Mouse (Mus musculus) CH12.LX (cell line): ENCODE results near the gene Kdm5b. TPM values are rescaled to one million over a fixed set of nuclear protein-coding genes. Genes with fewer than 3 reads are reported as not detected.

ENCODE experiments used
- DNase-seq: peaks from one replicate; pipeline ENCODE4 v3.0.0-alpha.2; 2013; ENCODE audit errors: extremely low read depth
- H3K27ac ChIP-seq: 2 replicates; pipeline ENCODE4 v1.5.1; 2012; ENCODE audit warnings: low read depth, mild to moderate bottlenecking, control low read depth, moderate library complexity; ENCODE audit not compliant: insufficient read depth
- H3K27me3 ChIP-seq: replicated peaks from 2 replicates; pipeline ENCODE3; 2012; ENCODE audit warnings: inconsistent platforms
- H3K36me3 ChIP-seq, 2 experiments: replicated peaks in 1 of 2; 2 replicates each; pipeline versions ENCODE3 to v1.6.1; 2012; ENCODE audit warnings: inconsistent platforms in 1 of 2, low read length in 1 of 2, mild to moderate bottlenecking in 1 of 2, mixed read lengths in 1 of 2, moderate library complexity in 1 of 2; ENCODE audit not compliant: control insufficient read depth in 1 of 2, insufficient read depth in 1 of 2
- H3K4me1 ChIP-seq, 2 experiments: 2 replicates each; pipeline ENCODE4 v1.6.1; 2012; ENCODE audit warnings: inconsistent platforms in 1 of 2, moderate library complexity in 1 of 2; ENCODE audit not compliant: insufficient read depth in 2 of 2, control insufficient read depth in 1 of 2
- H3K4me2 ChIP-seq: 2 replicates; pipeline ENCODE4 v1.6.1; 2012; ENCODE audit warnings: low read depth, mild to moderate bottlenecking, control low read depth; ENCODE audit not compliant: poor library complexity, insufficient read depth, severe bottlenecking
- H3K4me3 ChIP-seq, 3 experiments: fragments of 150-350 bp in 1 of 3; sonication (generic) in 1 of 3; replicated peaks in 1 of 3; 2 replicates each; pipeline versions ENCODE3 to v1.5.1; 2011 to 2012; ENCODE audit warnings: low read depth in 2 of 3, low read length in 2 of 3, mild to moderate bottlenecking in 2 of 3, moderate library complexity in 2 of 3, control low read depth in 1 of 3, improper control_type of control experiment in 1 of 3, inconsistent platforms in 1 of 3, mixed read lengths in 1 of 3; ENCODE audit not compliant: poor library complexity in 1 of 3
- H3K79me2 ChIP-seq: replicated peaks from 2 replicates; pipeline ENCODE4 v1.6.1; 2012; ENCODE audit warnings: mild to moderate bottlenecking, moderate library complexity; ENCODE audit not compliant: control insufficient read depth, poor library complexity, insufficient read depth, severe bottlenecking; ENCODE audit errors: extremely low read depth
- H3K9ac ChIP-seq: 2 replicates; pipeline ENCODE4 v1.6.1; 2012; ENCODE audit warnings: low read depth, mild to moderate bottlenecking, control low read depth, moderate library complexity; ENCODE audit not compliant: insufficient read depth
- H3K9me3 ChIP-seq: replicated peaks from 2 replicates; pipeline ENCODE3; 2012; ENCODE audit warnings: low read length, inconsistent platforms, mixed read lengths
- E2F4 ChIP-seq: IDR thresholded peaks from 2 replicates; pipeline ENCODE4 v1.6.1; 2011; ENCODE audit warnings: low read depth, low read length, improper control_type of control experiment; ENCODE audit not compliant: insufficient replicate concordance
- NELFE ChIP-seq: IDR thresholded peaks from 2 replicates; pipeline ENCODE4 v1.6.1; 2011; ENCODE audit warnings: low read depth, low read length, improper control_type of control experiment
- PAX5 ChIP-seq: IDR thresholded peaks from 2 replicates; pipeline ENCODE4 v1.6.1; 2012; ENCODE audit warnings: low read length, inconsistent platforms, mixed read lengths
- RAD21 ChIP-seq: IDR thresholded peaks from 2 replicates; pipeline ENCODE4 v1.6.1; 2011; ENCODE audit warnings: low read depth, mild to moderate bottlenecking, low read length, improper control_type of control experiment, moderate library complexity
- UBTF ChIP-seq: IDR thresholded peaks from 2 replicates; pipeline ENCODE4 v1.6.1; 2012; ENCODE audit warnings: low read depth, mild to moderate bottlenecking, inconsistent platforms, low read length, improper control_type of control experiment, moderate library complexity
- USF1 ChIP-seq: IDR thresholded peaks from 2 replicates; pipeline ENCODE4 v1.6.1; 2014; ENCODE audit warnings: low read depth, mild to moderate bottlenecking, inconsistent platforms, low read length, improper control_type of control experiment
- dilution Hi-C: fragments of 300-500 bp; cut with MboI; formaldehyde crosslinking; loops from 2 replicates; pipeline ENCODE4 v1.14.3; 2020; ENCODE audit warnings: low sequenced_read_pairs; ENCODE audit not compliant: extremely low pct_unique_long_range_greater_than_20kb, extremely low pct_ligation_motif_present
- in situ Hi-C: fragments of 300-500 bp; cut with MboI; formaldehyde crosslinking; loops from 3 replicates; pipeline ENCODE4 v1.14.3; 2019; ENCODE audit warnings: low sequenced_read_pairs, low pct_ligation_motif_present, low pct_unique_long_range_greater_than_20kb, mixed read lengths
- polyA plus RNA-seq: library from polyadenylated mRNA; unstranded; fragments of >175 nt; gene quantifications from 2 replicates; pipeline ENCODE4 v1.2.1, GENCODE M21; 2012; ENCODE audit warnings: low read depth; ENCODE audit not compliant: insufficient read length
- total RNA-seq, 2 experiments: library from RNA; depleted of rRNA; stranded (reverse); fragments of 300-350 nt in 1 of 2; fragments of >200 nt in 1 of 2; gene quantifications; 2 replicates each; pipeline ENCODE4 v1.2.3; 2012 to 2014

Gene Kdm5b
- total and polyA plus RNA-seq, 3 experiments, result 1.9 to 14.3 (median 4.1) TPM

GRCm38 (mm10) chr1:134561770-134562143 is 1.8 kb downstream of the Kdm5b start:
- in situ Hi-C loops, result no loop called here
- DNase-seq, result no peak
- Histone ChIP-seq H3K9ac (peak overlapping the region; percentile 69), H3K27me3 (peaks cover 16% of the 10 kb centered on the region), H3K27ac (no peak overlapping the region; the same call in 1 of the 2 replicates), H3K9me3 (no peaks in the 10 kb centered on the region), H3K4me2 (peak overlapping the region; percentile 85), H3K79me2 (peaks cover 61% of the 10 kb centered on the region), H3K4me1 (peaks cover 4 to 16% of the 10 kb centered on the region in 2 experiments)
- dilution Hi-C loops, result no loop called here
- TF ChIP-seq UBTF, result no peak
- TF ChIP-seq, all 38 proteins: peak for 0
- peak overlapping the region; percentile 49 to 96 (median 76) for H3K4me3 ChIP-seq
- no peaks in the 10 kb centered on the region for H3K36me3 ChIP-seq

DNA sequence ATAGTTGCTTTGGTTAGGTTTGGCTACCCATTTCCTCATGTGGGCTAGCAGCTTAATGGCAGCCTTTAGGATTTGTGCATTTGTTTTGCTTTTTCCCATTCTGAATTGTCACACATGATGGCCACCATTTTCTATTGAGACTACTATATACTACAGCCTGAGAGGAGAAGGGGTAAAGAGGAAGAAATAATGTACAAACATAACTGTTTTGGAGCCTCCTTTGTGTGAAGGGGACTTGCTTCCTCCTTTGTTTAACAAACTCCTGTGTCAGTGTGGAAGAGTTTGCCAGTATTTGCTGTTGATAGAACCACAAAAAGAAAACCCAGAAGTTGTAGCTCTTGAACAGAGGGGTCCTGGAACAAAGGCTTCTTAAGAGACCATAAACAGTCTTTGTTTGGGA is 2.5 kb downstream of the Kdm5b start:
- no peak for DNase-seq
- peak overlapping the region; percentile 85 for H3K4me2 ChIP-seq
- H3K79me2 ChIP-seq, result peaks cover 66% of the 10 kb centered on the region
- peak overlapping the region; percentile 69 for H3K9ac ChIP-seq
- no peak for TF ChIP-seq NELFE
- in situ Hi-C loops (no loop called here), dilution Hi-C loops (no loop called here)
- peak overlapping the region; percentile 58 for H3K27ac ChIP-seq
- H3K4me1 ChIP-seq, result peaks cover 4 to 12% of the 10 kb centered on the region in 2 experiments
- peak overlapping the region in 2 of 3 experiments; percentile 49 to 96 for H3K4me3 ChIP-seq
- peaks cover 16% of the 10 kb centered on the region for H3K27me3 ChIP-seq
- H3K36me3 ChIP-seq, result no peaks in the 10 kb centered on the region
- H3K9me3 ChIP-seq, result no peaks in the 10 kb centered on the region

DNA sequence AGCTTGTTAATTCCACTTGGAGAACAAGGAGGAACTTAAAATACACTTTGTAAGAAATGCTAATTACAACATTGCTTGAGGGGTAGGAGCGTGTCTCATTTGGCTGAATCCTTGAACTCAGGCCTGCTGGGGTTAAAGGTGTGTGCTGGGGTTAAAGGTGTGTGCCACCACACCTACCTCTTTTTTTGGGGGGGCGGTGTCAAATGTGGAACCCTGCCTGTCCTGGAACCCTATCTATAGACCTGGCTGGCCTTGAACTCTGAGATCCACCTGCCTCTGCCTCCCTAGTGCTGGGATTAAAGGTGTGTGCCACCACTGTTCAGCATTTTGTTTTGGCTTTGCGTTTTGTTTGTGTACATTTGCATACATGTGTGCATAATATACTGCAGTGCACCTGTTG is 3.8 kb downstream of the Kdm5b start:
- Histone ChIP-seq H3K4me1 (peaks cover 4 to 11% of the 10 kb centered on the region in 2 experiments), H3K4me2 (peak overlapping the region; percentile 59; the same call in 1 of the 2 replicates), H3K79me2 (peaks cover 73% of the 10 kb centered on the region), H3K27ac (no peak overlapping the region), H3K9me3 (no peaks in the 10 kb centered on the region), H3K27me3 (peaks cover 11% of the 10 kb centered on the region), H3K9ac (peak overlapping the region; percentile 35), H3K36me3 (no peaks in the 10 kb centered on the region), H3K4me3 (no peak overlapping the region)
- in situ Hi-C loops, result no loop called here
- no peak for TF ChIP-seq RAD21
- TF ChIP-seq PAX5, result no peak
- dilution Hi-C loops, result no loop called here
- no peak for DNase-seq

DNA sequence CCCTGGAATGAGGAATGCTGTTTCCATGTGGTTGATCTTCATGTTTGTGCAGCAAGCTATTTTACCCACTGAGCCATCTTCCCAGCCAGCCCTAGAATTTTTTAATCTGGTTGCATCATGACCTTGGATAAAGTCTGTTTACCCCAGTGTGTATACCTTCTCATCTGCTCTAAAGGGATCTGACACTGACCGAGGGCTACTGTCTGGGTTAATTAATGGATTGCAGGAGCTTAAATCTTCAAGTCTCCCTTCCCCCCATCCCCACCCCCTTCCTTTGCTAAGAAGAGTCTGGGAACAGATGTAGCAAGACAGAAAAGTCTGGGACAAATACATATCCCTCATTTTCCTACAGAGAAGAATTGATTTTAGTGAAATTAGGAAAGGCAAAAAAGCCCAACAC is 7.5 kb downstream of the Kdm5b start:
- Histone ChIP-seq H3K27ac (no peak overlapping the region), H3K9me3 (no peaks in the 10 kb centered on the region), H3K4me1 (peaks cover under 1 to 4% of the 10 kb centered on the region in 2 experiments; a peak in 3 of 4 replicates), H3K27me3 (no peaks in the 10 kb centered on the region), H3K4me3 (no peak overlapping the region), H3K79me2 (peaks cover 77% of the 10 kb centered on the region), H3K36me3 (no peaks in the 10 kb centered on the region), H3K4me2 (no peak overlapping the region), H3K9ac (no peak overlapping the region)
- no peak for DNase-seq
- dilution Hi-C loops, result no loop called here
- TF ChIP-seq E2F4, result no peak
- TF ChIP-seq NELFE, result no peak
- TF ChIP-seq USF1, result no peak
- TF ChIP-seq, all 38 proteins: peak for 0
- in situ Hi-C loops, result no loop called here
